ENCODE assay signal across 17 mouse cellular contexts in the genomic region with DNA sequence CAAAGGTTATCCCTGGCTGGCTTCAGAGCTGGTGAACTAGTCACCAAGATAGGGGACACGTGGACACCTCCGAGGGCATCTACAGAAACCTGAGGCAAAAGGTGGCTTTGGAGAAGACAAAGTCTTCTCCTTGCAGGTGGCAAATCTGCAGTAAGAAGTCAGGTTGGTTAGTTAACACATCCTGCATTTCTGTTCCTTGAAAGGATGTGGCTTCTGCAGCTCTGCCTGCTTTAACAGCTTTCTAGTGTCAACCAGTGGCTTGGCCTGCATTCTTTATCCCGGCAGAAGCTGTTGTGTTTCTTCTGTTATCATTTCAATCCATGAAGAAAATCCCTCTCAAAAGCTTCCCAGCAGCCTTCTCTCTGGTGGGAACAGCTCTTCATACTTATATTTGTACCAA.
"Had no signal": no experiment of that assay in that cellular context is flagged by ENCODE, and none has a peak within 500 bp of the region (broad histone marks: within the 10 kb centered on the region; RNA-seq: fewer than 3 reads in every experiment).

No protein-coding gene starts in this region.

- H3K9ac ChIP-seq: intestine, embryonic 15.5 days; kidney, embryonic 15.5 days; limb, embryonic 12.5 days; liver, embryonic 13.5 days; liver, postnatal 0 days; lung, embryonic 15.5 days; midbrain, embryonic 15.5 days; neural tube, embryonic 13.5 days had no signal

- H3K9me3 ChIP-seq: intestine, embryonic 15.5 days; kidney, embryonic 15.5 days; limb, embryonic 12.5 days; liver, embryonic 13.5 days; lung, embryonic 15.5 days; midbrain, embryonic 15.5 days; neural tube, embryonic 13.5 days had no signal

- H3K36me3 ChIP-seq: intestine, embryonic 15.5 days; kidney, embryonic 15.5 days; limb, embryonic 12.5 days; liver, embryonic 13.5 days; lung, embryonic 15.5 days; midbrain, embryonic 15.5 days; neural tube, embryonic 13.5 days had no signal

- DNase-seq: kidney, adult 18-20 months; kidney, postnatal 14 days; liver; liver, embryonic 13.5 days; liver, postnatal 0 days; lung, postnatal 14 days; right cerebral cortex, adult 18-20 months; right cerebral cortex, postnatal 25 days had no signal

- H3K4me3 ChIP-seq: intestine, embryonic 15.5 days; kidney, embryonic 15.5 days; limb, embryonic 12.5 days; liver, embryonic 13.5 days; lung, embryonic 15.5 days; megakaryocyte, embryonic 14.5 days; midbrain, embryonic 15.5 days; neural tube, embryonic 13.5 days had no signal

- H3K27me3 ChIP-seq: intestine, embryonic 15.5 days; kidney, embryonic 15.5 days; limb, embryonic 12.5 days; liver, embryonic 13.5 days; lung, embryonic 15.5 days; megakaryocyte, embryonic 14.5 days; midbrain, embryonic 15.5 days; neural tube, embryonic 13.5 days had no signal

- H3K4me1 ChIP-seq: intestine, embryonic 15.5 days; kidney, embryonic 15.5 days; limb, embryonic 12.5 days; liver, embryonic 13.5 days; megakaryocyte, embryonic 14.5 days; midbrain, embryonic 15.5 days; neural tube, embryonic 13.5 days had no signal

- ATAC-seq: intestine, embryonic 15.5 days; liver, postnatal 0 days; midbrain, embryonic 15.5 days had no signal

- H3K27ac ChIP-seq: intestine, embryonic 15.5 days; kidney, embryonic 15.5 days; limb, embryonic 12.5 days; liver, embryonic 13.5 days; lung, embryonic 15.5 days; macrophage; midbrain, embryonic 15.5 days; neural tube, embryonic 13.5 days had no signal

- H3K4me2 ChIP-seq: intestine, embryonic 15.5 days; kidney, embryonic 15.5 days; limb, embryonic 12.5 days; liver, embryonic 13.5 days; lung, embryonic 15.5 days; midbrain, embryonic 11.5 days; midbrain, embryonic 15.5 days; neural tube, embryonic 13.5 days had no signal
